Mouse (Mus musculus) thymus, postnatal 14 days (tissue): ENCODE results near the gene Gm42715.

Experiments used
- DNase-seq: peaks from one replicate; pipeline ENCODE4 v3.0.0; 2021

Gm42715 gene

DNA sequence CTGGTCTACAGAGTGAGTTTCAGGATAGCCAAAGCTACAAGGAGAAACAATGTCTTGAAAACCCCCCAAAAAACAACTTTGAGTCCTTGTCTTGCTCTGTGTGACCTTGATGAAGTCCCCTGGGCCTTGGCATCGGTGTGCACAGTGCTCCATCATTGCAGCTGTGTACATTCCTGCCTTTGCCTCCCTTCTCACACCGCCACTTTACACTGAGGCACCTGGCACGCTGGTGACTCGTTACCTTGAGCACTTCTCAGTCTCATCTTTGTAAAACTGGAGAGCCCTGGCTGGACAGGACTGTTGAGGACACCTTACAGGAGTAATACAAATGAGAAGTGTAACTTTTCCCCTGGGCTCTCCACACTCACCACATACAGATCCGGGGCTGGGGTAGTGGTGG lies 67.8 kb downstream of the Gm42715 start:
- no peak for DNase-seq

DNA sequence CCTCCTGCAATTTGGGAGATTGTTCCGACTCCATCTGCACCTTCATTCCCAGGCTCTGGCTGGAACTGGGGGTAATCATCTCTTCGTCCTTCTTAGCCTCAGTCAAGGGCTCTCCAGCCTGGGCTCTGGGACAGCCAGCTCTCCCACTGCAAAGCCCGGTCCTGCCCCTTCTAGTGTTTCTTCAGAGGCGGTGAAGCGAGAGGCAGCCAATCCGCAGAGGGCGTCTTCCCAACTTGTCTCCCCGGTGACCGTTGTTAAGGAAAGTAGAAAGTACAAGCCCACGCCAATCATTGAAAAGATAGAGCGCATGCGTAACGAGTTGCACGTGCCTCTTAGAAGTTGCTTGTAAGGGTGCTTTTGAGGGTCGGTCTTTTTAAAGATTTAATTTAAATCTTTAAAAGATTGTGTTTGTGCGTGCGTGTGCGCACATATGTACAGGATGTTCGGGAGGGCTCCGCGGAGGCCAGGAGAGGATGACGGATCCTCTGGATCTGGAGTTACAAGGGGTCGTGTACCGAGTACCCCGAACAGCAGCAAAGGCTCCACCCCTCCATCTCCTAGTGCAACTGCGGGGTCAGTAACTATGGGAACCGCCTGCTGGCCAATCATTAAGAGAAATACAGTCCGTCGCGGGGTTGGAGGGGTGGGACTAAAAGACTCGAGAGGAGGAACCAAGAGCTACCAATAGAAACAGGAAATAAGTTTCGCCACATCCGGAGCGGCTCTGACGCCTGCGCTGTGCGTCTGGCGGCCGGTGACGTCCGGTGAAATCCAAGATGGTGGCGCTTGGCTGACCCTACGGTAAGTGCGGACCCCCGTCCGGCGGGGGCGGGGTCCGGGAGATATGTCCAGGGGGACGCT lies 68.9 kb downstream of the Gm42715 start, which contains the start of the genes Ccdc189 and Rnf40:
TSS of gene Ccdc189 (minus strand) at position 585 of the 861 bp plus-strand sequence.
TSS of gene Rnf40 (plus strand) at position 757 of the 861 bp plus-strand sequence.
- DNase-seq = peak; percentile 90

DNA sequence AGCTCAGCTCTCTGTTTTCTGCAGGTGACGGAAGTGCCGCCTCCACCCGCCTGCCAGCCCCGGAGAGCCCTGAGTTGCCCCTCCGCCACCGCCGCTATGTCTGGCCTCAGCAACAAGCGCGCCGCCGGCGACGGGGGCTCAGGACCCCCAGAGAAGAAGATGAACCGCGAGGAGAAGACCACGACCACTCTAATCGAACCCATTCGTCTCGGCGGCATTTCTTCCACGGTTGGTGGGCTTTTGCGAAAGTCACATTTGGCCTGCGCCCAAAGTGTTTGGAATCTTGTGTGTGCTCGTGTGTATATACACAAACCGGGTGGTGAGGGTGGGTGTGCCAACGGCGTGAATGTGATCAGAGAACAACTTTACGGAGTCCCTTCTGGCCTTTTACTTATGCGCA lies 69.5 kb downstream of the Gm42715 start:
- DNase-seq = no peak

DNA sequence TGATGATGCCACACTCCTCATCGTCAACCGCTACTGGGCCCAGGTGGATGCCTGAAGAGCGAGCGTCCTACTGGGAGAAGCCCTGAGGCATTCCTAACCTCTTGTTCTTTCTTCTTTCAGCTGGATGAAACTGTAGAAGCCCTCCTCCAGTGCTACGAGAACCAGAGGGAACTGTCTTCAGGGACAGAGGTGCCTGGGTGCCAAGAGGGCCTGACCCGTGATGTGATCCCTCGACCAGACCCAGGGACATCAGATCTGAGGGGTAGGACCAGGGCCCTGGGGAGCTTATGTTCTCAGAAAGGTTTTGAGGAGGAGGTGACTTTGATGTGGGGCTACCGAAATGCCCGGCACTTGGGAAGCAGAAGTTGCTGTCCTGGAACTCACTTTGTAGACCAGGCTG lies 70.3 kb downstream of the Gm42715 start:
- DNase-seq = no peak

DNA sequence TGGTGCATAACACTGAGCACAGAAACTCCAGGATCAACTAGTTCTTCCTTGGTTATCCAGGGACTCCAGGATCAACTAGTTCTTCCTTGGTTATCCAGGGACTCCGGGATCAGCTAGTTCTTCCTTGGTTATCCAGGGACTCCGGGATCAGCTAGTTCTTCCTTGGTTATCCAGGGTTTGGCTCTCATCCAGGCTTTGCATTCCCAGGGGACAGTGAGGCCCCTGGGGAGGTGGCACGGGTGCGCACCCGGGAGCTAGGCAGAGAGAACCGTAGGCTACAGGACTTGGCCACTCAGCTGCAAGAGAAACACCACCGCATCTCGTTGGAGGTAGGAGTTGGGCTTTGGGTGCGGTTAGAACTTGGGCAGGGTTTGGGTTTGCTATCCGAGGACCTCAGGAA lies 71.7 kb downstream of the Gm42715 start:
- DNase-seq = no peak

DNA sequence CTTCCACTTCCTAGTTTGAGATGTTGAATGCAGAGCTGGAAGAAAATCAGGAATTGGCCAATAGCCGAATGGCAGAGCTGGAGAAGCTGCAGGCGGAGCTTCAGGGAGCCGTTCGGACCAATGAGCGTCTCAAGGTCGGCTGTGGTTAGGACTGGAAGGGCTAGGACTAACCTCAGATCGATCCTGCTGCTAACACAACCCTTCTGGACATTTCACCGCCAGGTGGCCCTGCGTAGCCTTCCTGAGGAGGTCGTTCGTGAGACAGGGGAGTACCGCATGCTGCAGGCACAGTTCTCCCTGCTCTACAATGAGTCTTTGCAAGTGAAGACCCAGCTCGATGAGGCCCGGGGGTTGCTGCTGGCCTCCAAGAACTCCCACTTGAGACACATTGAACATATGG lies 73.2 kb downstream of the Gm42715 start:
- no peak for DNase-seq

DNA sequence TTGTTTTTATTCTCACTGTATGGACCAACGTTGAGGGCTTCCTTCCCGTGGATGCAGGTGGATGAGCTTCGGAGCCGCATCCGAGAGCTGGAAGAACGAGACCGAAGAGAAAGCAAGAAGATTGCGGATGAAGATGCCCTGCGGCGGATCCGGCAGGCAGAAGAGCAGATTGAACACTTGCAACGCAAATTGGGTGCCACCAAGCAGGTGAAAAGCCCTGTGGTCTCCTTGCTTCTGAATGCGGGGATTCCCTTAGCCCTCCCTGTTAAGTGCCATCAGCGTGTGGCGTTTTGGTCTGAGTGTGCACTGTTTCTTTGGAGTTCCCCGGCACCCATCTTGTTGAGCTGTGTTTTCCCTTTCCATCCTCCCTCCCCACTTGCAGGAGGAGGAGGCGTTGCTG lies 77.4 kb downstream of the Gm42715 start:
- DNase-seq = no peak

DNA sequence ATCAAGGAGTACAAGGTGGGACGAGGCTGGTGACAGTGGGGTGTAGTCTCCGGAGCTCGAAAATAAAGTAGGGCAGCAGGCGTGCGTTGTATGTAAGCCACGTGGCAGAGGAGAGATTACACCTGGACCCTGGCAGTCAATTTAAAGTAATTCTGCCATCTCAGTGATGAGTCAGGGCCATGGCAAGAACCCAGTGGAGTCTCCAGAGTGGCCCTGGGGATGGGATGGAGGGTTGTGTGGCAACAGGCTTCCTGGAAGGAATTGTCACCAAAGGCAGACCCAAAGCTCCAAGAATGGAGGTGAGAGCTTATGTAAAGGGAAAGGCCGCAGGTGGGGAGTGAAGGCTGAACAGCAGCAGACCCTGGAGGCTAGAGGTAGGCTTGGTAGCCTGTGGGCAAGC lies 81.2 kb downstream of the Gm42715 start:
- no peak for DNase-seq

DNA sequence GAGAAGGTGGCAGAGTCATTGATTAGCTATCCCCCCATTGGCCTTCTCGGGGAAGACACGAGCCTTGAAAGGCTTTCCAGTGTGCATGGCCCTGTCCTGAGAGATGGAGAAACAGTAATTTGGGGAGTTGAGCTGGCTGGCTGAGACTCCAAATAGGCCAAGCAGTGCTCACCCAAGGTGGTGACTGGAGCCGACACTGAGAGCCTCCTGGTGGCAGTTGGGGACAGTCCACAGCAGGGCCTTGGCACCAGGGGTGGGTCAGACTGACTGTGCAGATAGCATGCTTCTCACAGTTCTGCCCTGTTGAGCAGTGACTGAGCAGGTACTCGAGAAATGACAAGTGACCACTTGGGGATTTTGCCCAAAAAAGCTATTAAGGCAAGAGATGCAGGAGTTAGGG lies 82.4 kb downstream of the Gm42715 start:
- no peak for DNase-seq

DNA sequence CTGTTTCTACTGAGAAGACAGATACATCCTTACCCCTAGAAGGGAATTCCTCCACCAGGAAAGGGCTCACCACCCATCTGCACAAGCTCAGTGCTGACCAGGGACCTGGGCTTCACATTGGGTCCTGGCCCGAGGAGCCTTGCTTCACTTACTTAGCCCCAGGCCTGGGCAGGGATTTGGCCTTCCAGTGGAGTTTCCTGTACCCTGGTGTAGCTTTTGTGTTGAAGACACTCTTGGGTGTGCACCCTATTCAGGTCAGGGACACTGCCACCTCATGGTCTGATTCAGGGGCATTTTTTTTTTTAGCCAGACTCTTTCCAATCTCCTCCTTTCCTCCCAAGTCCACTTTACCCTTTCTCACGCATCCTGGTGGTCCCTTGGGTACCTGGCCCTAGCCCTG lies 83.5 kb downstream of the Gm42715 start:
- no peak for DNase-seq

DNA sequence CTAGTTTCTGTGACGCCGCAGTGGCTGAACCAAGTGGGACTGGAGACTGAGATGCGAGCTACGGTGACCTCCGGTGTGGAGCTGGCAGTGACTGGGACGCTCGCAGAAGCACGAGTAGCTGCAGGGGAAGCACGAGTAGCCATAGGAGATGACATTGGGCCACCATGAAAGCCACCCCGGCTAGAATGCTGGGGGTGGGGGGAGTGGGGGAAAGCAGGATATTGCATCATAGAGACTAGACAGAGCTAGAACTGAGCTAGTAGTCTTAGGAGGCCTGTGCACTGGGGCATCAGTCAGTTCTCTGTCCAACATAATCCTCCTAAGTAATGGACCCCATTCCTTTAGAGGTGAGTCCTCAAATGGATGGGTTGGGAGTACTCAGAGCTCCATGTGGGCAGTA lies 84.9 kb downstream of the Gm42715 start:
- no peak for DNase-seq

DNA sequence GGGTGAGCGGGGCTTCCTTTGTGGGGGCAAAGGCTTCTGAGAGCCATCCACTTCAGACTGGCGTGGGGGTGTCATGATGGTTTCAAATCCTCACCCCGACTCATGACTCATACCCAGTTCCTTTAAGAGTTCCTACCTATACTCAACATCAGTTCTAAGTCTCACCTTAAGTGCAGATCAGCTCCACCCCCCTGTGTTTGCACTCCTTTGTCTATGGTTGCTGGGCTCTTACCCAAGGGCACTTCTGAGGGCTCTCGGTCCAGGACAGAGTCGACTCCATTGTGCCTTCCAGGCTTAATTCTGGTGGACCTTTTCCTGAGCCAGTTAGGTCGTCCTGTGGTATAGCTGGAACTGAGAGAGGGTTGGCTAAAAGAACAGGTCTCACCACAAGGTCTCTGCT lies 87.8 kb downstream of the Gm42715 start:
- DNase-seq = no peak

DNA sequence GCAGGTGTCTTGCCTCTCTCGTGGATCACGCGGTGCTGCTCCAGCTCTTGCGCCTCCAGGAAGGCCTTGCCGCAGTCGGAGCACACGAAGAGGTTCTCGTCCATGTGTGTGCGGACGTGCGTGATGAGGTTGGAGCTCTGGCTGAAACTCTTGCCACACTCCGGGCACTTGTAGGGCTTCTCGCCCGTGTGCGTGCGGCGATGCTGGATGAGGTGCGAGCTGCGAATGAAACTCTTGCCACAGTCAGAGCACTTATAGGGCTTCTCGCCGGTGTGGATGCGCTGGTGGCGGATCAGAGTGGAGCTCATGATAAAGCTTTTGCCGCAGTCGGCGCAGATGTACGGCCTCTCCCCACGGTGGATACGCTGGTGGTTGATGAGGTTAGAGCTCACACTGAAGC lies 91.6 kb downstream of the Gm42715 start:
- no peak for DNase-seq

DNA sequence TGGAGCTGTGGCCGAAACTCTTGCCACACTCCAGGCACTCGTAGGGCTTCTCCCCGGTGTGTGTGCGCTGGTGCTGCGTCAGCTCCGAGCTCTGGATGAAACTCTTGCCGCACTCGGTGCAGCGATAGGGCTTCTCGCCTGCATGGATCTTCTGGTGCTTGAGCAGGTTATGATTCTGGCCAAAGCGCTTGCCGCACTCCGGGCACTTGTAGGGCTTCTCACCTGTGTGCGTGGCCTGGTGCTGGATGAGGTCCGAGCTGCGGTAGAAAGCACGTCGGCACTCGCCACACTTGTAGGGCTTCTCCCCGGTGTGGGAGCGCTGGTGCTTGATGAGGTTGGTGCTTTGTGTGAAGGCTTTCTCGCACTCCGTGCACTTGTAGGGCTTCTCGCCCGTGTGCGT lies 92.2 kb downstream of the Gm42715 start:
- DNase-seq = no peak

DNA sequence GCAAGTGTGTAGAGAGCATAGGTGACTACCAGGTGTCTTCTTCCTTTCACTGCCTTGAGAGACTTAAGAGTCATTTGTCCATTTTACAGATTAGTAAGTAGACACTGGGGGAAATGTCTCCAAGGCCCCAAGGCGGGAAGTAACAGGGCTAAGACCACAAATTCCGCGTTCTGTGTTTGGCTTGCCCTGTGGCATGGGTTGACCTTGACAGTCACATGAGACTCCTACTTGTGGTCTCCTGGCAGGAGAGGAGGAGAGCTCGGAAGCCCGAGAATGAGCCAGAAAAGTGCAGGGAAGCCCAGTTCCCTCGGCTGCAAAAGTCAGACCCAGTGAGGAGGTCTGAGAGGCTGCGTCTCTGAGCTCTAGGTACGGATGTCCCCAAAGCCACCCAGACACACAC lies 94.1 kb downstream of the Gm42715 start:
- DNase-seq = no peak

DNA sequence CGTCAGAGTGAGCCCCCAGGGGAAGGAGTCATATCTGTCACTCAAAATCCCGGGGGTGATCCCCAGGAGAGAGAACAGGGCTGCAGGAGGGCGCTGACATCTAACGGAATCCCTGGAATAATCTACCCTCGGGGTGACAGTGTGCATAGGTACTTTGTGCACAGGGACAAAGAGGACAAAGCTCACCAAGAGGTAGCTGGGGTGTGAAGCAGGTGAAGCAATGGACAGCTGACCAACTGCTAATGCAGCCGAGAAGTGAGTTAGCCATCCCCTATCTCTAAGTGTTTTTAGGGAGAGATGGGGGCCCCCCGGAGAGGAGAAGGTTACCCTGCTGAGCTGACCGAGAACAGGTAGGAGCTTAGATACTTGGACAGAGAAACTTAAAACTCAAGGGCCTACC lies 94.7 kb downstream of the Gm42715 start:
- DNase-seq = peak; percentile 11

DNA sequence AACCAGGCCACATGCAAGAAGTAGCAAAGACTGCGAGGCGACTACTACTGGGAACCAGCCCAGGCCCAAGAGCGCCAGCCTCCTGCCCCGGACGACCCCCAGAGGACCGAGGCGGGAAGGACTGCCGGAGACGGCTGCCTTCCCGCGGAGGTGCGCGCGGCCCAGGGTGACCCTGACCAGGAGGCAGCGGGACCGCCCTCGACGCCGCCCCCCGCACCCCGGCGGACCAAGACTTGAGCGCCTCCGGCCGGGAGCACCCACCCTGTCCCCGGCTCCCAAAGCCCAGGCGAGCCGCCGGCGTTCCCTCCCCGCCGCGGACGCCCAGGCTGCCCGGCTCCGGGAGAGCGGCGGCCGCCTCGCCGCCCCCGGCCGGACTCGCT lies 95.1 kb downstream of the Gm42715 start:
- peak; percentile 70 for DNase-seq

DNA sequence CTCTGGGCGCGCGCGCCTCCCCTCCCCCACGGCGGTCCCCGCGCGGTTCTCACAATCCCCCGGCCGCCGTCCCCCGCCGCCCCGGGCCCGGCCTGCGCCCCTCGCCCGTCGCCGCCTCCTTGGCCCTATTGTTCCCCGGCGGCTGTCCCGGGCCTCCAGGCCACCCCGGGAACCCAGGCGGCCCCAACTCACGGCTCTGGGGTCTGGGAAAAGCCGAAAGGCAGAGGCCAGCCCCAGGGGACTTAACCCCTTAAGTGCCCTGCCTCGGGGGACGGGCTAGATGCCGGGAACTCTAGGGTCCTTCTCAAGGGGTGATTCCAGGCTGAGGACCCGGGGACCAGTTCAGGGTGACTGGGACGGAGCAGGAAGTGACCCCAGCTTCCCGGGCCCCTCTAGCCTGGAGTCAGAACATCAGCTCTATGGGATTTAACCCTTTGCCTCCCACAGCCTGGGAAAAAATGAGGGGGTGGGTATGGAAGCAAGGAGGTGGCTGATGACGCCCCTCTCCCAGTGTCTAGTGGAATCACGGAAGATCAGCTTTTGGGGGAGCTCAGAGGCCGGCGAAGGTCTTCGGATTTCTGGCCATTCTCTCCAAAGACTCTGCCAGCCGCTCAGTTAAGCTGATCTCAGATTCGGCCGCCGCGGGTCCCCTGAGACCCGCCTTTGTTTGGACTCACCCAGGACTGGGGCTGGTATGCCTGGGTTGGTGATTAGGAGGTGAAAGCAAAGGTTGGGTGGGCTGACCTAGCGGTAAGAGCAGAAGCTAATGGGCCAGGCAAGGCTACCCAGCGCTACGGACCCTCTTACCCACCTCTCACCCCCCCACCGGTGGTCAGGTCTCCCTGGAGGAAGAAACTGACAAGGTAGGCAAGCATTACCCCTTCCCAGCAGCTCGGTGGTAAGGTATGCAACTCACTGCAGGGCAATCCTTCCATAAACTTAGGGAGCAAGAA lies 95.8 kb downstream of the Gm42715 start, which contains the start of gene Zfp629:
TSS of gene Zfp629 (minus strand) at position 907 of the 953 bp plus-strand sequence.
- peak; percentile 72 for DNase-seq

DNA sequence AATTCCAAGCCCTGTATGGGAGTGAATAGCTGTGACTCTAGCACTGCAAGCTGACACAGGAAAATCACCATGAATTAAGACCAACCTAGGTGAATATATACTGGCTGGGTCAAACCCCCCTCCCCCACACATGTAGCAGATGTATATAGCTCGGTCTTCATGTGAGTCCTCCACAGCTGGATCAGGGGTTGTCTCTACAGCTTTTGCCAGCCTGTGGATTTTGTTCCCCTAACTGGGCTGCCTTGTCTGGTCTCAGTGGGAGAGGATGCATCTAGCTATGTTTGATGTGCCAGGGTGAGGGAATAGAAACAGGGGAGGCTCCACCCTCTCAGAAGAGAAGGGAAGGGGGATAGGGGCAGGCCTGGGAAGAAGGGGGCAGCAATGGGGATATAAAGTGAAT lies 97.0 kb downstream of the Gm42715 start:
- DNase-seq = peak; percentile 60
